Mouse (Mus musculus) heart, embryonic 16.5 days (tissue): ENCODE measurements at regions not wholly inside any gene's neighbourhood (a gene's known extent, or its start where the extent isn't known, plus 50 kb on each side); places are given as distances from the start of the nearest gene placed in this dataset.
A peak's percentile ranks its signal among the peaks of the same experiment; 100 is the strongest.

Experiments used
- ATAC-seq: fragments of 200-750 bp; cut with Nextera tagmentation; replicated peaks from 2 replicates; pipeline ENCODE4 v1.8.0; 2017; ENCODE audit warnings: moderate number of reproducible peaks; ENCODE audit not compliant: insufficient read depth, low FRiP score; ENCODE audit errors: extremely low read depth
- H3K27ac ChIP-seq: fragments of 300-500 bp; sonication (generic); 2 replicates; pipeline ENCODE4 v1.5.1; 2014; ENCODE audit warnings: mild to moderate bottlenecking, low read length, control low read depth, moderate library complexity
- H3K27me3 ChIP-seq: fragments of 300-500 bp; sonication (generic); 2 replicates; pipeline ENCODE4 v1.6.1; 2014; ENCODE audit warnings: low read length, mixed read lengths; ENCODE audit not compliant: control insufficient read depth, insufficient read depth
- H3K36me3 ChIP-seq: fragments of 300-500 bp; sonication (generic); 2 replicates; pipeline ENCODE4 v1.6.1; 2014; ENCODE audit not compliant: control insufficient read depth, insufficient read depth
- H3K4me1 ChIP-seq: fragments of 300-500 bp; sonication (generic); 2 replicates; pipeline ENCODE4 v1.6.1; 2014; ENCODE audit warnings: low read length, mixed read lengths; ENCODE audit not compliant: control insufficient read depth, insufficient read depth
- H3K4me2 ChIP-seq: fragments of 300-500 bp; sonication (generic); 2 replicates; pipeline ENCODE4 v1.6.1; 2014; ENCODE audit warnings: low read depth, mild to moderate bottlenecking, control low read depth, low read length
- H3K4me3 ChIP-seq: fragments of 300-500 bp; sonication (generic); 2 replicates; pipeline ENCODE4 v1.5.1; 2014; ENCODE audit warnings: mild to moderate bottlenecking, control low read depth, low read length
- H3K9ac ChIP-seq: fragments of 300-500 bp; sonication (generic); 2 replicates; pipeline ENCODE4 v1.6.1; 2014; ENCODE audit warnings: low read length, control low read depth
- H3K9me3 ChIP-seq: fragments of 300-500 bp; sonication (generic); replicated peaks from 2 replicates; pipeline ENCODE4 v1.6.1; 2016; ENCODE audit warnings: low read length; ENCODE audit not compliant: control insufficient read depth
- WGBS: fragments of 180-500 bp; shearing (Covaris S2); extraction: QIAGEN DNeasy Blood & Tissue Kit; methylation state at CpG from one replicate; pipeline ENCODE4 v1.1.7; 2014; 5-methylcytosine and 5-hydroxymethylcytosine counted together

DNA sequence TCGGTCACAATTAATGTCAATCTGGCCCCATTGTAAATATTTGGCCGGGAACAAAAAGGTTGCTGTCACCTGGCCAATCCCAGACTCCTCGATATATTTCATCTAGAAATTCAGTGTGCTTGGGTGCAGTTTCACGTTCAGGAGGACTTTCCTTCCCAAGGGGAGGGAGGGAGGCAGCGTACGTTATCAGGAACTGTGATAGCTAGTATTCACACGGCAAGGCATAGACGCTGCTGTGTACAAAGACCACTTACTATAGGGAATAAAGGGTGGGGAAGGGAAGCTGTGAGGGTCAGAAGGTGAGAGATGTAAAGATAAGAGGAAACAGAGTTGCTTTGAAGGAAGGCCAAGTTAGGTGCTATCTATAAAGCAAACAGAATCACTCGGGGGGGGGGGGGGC, 132.7 kb upstream of the Sox9 start:
- Histone ChIP-seq H3K9ac (no peak overlapping the region), H3K27ac (no peak overlapping the region), H3K9me3 (no peaks in the 10 kb centered on the region), H3K4me3 (no peak overlapping the region), H3K36me3 (no peaks in the 10 kb centered on the region), H3K4me1 (no peaks in the 10 kb centered on the region), H3K4me2 (no peak overlapping the region), H3K27me3 (no peaks in the 10 kb centered on the region)
- WGBS, result 48% methylated on average over 9 of the region's 9 CpGs
- ATAC-seq, result no peak

DNA sequence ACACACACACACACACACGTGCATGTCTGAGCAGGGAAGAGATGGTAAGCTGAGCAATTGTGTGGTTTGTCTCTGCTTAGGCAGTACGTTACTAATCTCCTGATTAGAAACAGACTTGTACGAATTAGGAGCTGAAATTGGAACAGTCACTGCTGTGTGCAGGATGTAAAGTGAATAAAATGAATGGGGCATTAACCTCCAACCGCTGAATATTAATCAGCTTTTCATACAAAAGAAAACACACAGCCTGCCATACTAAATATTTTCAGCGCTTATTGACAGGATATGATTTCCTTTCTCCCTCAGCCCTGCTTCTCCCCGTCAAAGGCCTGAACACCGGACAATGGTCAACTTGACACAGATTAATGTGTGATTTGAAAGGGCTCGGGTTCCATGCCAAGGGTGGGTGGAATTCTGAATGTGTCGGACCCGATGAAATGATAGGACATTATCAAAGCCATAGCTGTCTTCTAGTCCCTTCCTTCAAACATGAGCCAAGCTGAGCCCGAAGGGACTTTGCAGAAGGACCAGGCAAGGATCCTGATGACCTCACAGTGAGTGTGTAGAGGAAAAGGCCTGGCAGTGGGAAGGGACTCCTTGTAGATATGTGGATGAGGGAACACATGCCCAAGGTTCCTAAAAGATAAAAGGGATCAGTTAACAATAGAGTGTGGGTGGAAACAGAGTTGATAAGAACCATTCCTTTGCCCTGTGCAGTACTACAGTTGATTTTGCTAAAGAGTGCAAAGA, 124.4 kb upstream of the Sox9 start:
- Histone ChIP-seq H3K4me2 (no peak overlapping the region), H3K9me3 (no peaks in the 10 kb centered on the region), H3K36me3 (no peaks in the 10 kb centered on the region), H3K9ac (no peak overlapping the region), H3K4me1 (no peaks in the 10 kb centered on the region), H3K27ac (no peak overlapping the region), H3K27me3 (no peaks in the 10 kb centered on the region), H3K4me3 (no peak overlapping the region)
- WGBS, result 62% methylated on average over 11 of the region's 11 CpGs
- ATAC-seq, result no peak

DNA sequence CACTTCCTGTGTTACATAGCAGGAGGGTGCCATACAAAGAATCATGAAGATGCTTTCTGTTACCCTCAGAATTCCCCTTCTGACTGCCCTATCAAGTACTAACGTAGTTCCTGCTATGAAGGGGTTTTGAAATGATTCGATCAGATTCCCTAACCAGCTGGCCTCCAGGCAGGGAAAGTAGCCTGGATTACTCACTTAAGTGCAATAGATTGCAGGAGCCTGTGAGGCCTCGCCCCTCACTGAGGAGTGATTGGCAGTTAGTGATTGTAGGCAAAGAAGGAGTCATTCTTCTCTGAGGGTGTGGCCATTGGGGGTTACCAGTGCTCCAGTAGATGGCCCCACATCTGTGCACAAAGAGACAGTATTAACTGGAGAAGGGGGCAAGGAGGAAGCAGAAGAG, 122.1 kb upstream of the Sox9 start:
- no peak overlapping the region for H3K4me3 ChIP-seq
- no peaks in the 10 kb centered on the region for H3K9me3 ChIP-seq
- H3K36me3 ChIP-seq, result no peaks in the 10 kb centered on the region
- H3K4me2 ChIP-seq, result no peak overlapping the region
- H3K27ac ChIP-seq, result no peak overlapping the region
- H3K4me1 ChIP-seq, result no peaks in the 10 kb centered on the region
- no peak for ATAC-seq
- 51% methylated on average over 3 of the region's 3 CpGs for WGBS
- no peaks in the 10 kb centered on the region for H3K27me3 ChIP-seq
- no peak overlapping the region for H3K9ac ChIP-seq

DNA sequence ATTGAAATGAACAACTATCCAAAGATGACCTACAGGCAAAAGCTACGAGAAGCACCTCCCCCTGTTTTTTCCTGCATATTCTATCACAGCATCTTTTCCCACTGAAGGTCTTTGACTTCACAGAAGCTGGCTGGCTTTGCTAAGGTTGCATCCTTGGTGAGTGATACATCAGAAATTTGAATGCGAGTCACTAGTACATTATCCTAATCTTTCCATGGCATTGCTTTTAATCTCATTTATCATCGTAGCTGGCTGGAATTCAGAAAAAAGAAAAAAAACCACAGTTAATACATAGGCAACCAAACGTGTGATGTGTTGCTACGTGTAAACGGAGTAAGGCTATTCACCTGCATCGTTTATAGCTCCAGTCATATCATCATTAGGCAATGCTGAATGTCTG, 120.6 kb upstream of the Sox9 start:
- H3K27ac ChIP-seq, result no peak overlapping the region
- H3K36me3 ChIP-seq, result no peaks in the 10 kb centered on the region
- no peak overlapping the region for H3K4me2 ChIP-seq
- H3K9ac ChIP-seq, result no peak overlapping the region
- no peak overlapping the region for H3K4me3 ChIP-seq
- H3K9me3 ChIP-seq, result no peaks in the 10 kb centered on the region
- ATAC-seq, result no peak
- 83% methylated on average over 7 of the region's 7 CpGs for WGBS
- no peaks in the 10 kb centered on the region for H3K27me3 ChIP-seq
- H3K4me1 ChIP-seq, result no peaks in the 10 kb centered on the region

DNA sequence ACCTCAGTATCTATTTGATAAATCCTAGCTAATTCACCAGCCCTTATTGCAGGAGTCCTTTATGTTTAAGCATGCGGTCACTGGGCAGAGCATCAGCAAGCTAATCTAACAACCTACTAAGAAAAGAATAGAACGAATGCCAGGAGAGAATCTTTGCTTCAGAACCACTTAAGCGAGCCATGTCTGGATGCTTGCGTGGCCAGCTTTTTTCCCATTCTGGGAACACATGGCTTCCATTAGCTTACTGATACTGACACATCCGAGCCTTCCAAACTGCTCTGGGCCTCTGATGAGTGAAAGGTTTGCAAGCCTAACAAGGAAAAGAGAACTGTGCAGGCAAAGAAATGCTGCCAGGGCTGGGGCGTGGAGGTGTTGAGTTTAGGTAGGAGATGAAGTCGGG, 114.7 kb upstream of the Sox9 start:
- Histone ChIP-seq H3K4me3 (no peak overlapping the region), H3K27me3 (no peaks in the 10 kb centered on the region), H3K9me3 (no peaks in the 10 kb centered on the region), H3K9ac (no peak overlapping the region), H3K27ac (no peak overlapping the region), H3K4me2 (no peak overlapping the region), H3K4me1 (no peaks in the 10 kb centered on the region), H3K36me3 (no peaks in the 10 kb centered on the region)
- WGBS, result 60% methylated on average over 7 of the region's 7 CpGs
- no peak for ATAC-seq

DNA sequence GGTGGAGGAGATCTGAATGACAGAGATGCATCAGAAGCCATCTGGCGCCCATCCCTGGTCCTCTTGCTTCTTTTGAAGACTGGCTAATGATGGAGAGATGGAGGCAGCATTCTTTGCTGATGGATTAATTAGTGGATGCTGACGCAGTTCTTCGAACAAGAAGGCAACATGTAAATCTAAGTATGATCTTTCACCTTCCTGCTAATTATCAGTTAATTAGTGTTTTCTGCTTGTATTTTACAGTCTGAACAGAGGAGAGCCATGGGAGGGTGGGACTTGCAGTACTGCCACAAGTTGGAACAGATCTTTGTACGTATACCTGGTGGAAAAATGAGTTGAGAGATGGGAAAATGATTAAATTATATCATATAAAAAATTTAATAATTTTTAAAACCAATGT, 109.9 kb upstream of the Sox9 start:
- H3K27ac ChIP-seq, result no peak overlapping the region
- no peaks in the 10 kb centered on the region for H3K9me3 ChIP-seq
- no peaks in the 10 kb centered on the region for H3K36me3 ChIP-seq
- no peak for ATAC-seq
- no peaks in the 10 kb centered on the region for H3K4me1 ChIP-seq
- WGBS, result 79% methylated on average over 4 of the region's 4 CpGs
- no peak overlapping the region for H3K9ac ChIP-seq
- H3K27me3 ChIP-seq, result no peaks in the 10 kb centered on the region
- no peak overlapping the region for H3K4me2 ChIP-seq
- H3K4me3 ChIP-seq, result no peak overlapping the region

DNA sequence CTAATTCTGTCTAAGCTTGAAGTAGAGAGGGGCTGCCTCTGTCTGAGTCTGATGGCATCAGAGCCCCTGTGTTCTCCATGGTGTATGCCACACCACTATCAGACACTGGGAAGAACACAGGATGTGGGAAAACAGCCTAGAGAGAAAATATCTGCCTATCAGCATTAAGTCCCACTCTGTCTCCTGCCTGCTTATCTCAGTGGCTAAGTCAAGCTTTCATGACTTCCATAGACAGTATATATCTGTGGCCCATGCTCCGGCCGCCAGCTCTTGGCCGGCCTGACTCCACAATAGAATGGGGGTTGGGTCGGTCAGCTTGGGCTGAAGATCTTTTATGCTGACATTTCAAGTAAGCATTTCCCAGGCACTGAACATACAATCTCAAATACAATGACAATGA, 92.0 kb upstream of the Sox9 start:
- Histone ChIP-seq H3K36me3 (no peaks in the 10 kb centered on the region), H3K27me3 (no peaks in the 10 kb centered on the region), H3K4me3 (no peak overlapping the region), H3K4me2 (no peak overlapping the region), H3K9me3 (no peaks in the 10 kb centered on the region), H3K4me1 (no peaks in the 10 kb centered on the region), H3K27ac (0 out of 2 replicates have a peak overlapping the region, but pooled peaks have one; percentile 0), H3K9ac (no peak overlapping the region)
- ATAC-seq, result peak; percentile 52; the same call in 1 of the 2 replicates
- 47% methylated on average over 4 of the region's 4 CpGs for WGBS

DNA sequence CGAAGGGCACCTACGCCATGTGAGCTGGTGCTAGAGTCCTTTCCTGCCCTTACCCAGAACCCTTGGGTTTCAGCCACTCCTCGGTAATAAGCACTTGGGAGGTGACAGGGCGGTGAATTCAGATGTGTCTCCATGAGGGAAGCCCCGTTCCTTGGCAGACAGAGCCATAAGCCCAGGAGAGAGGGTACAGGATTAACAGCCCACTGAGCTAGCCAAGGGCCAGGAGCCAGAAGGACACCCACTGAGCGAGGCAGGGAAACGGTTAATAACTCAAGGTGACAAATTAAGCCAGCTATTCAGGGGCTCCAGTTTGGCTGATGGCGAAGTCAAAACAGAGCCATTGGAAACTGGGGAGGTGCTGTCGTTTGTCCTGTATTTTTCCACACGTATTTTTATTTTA, 75.9 kb upstream of the Sox9 start:
- H3K27ac ChIP-seq, result no peak overlapping the region

DNA sequence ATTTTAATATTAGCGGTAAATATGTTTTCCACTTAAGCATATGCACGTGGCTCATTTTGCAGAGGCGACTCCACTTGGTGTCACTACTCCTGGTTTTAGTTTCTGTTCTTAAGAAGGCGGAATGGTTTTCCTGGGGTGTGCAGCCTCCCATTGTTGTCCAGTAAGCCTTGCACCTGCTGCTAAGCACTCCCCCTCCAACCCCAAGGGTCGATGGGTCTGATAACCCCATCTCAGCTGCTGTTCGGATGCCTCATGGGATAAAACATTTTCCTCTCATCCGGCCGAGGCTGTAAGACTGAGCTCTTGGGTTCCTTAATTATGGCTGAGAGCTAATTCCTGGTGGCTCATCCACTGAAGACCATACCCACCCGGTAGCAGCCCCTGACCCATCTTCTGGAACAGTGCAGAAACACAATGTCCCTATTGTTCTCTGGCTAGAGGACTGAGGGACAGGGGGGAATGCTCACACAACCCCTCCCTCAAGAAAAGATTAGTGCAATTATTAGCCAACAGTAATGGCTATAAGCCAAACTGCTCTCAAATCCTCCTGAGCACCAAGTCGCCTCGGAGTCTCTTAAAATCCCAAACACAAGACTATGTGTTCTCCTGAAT, 73.8 kb upstream of the Sox9 start:
- Histone ChIP-seq H3K9ac (no peak overlapping the region), H3K4me2 (no peak overlapping the region), H3K9me3 (no peaks in the 10 kb centered on the region), H3K36me3 (no peaks in the 10 kb centered on the region), H3K27me3 (no peaks in the 10 kb centered on the region), H3K4me1 (no peaks in the 10 kb centered on the region), H3K4me3 (no peak overlapping the region), H3K27ac (no peak overlapping the region)
- ATAC-seq, result no peak
- 77% methylated on average over 11 of the region's 11 CpGs for WGBS

More for the DNA sequence above, 75.9 kb upstream of the Sox9 start:
- no peaks in the 10 kb centered on the region for H3K4me1 ChIP-seq
- H3K27me3 ChIP-seq, result no peaks in the 10 kb centered on the region
- H3K9ac ChIP-seq, result no peak overlapping the region
- no peak for ATAC-seq
- no peak overlapping the region for H3K4me3 ChIP-seq
- H3K4me2 ChIP-seq, result no peak overlapping the region
- no peaks in the 10 kb centered on the region for H3K9me3 ChIP-seq
- no peaks in the 10 kb centered on the region for H3K36me3 ChIP-seq
- WGBS, result 74% methylated on average over 10 of the region's 10 CpGs
